Mouse (Mus musculus) heart, embryonic 10.5 days (tissue): Measurements from ENCODE around the gene Cd52. TPM values are rescaled to one million over a fixed set of nuclear protein-coding genes. Genes with fewer than 3 reads are reported as not detected.
"Not testable (repeated sequence)": the region's sequence is repeated elsewhere in the genome, so short reads cannot be mapped to it uniquely, and the experiment has no call there.

Experiments used
- DNase-seq: peaks from one replicate; pipeline ENCODE4 v3.0.0-alpha.2; 2017; ENCODE audit warnings: low spot score
- H3K27ac ChIP-seq: fragments of 300-500 bp; sonication (generic); 2 replicates; pipeline ENCODE4 v1.5.1; 2016; ENCODE audit warnings: mild to moderate bottlenecking
- H3K27me3 ChIP-seq: fragments of 300-500 bp; sonication (generic); 2 replicates; pipeline ENCODE4 v1.6.1; 2016; ENCODE audit warnings: mild to moderate bottlenecking; ENCODE audit not compliant: poor library complexity, insufficient read depth, severe bottlenecking
- H3K36me3 ChIP-seq: fragments of 300-500 bp; sonication (generic); 2 replicates; pipeline ENCODE4 v1.6.1; 2016; ENCODE audit warnings: mild to moderate bottlenecking, moderate library complexity
- H3K4me1 ChIP-seq: fragments of 300-500 bp; sonication (generic); 2 replicates; pipeline ENCODE4 v1.6.1; 2016; ENCODE audit warnings: mild to moderate bottlenecking
- H3K4me3 ChIP-seq: fragments of 300-500 bp; sonication (generic); 2 replicates; pipeline ENCODE4 v1.5.1; 2016; ENCODE audit warnings: mild to moderate bottlenecking, moderate library complexity
- H3K9me3 ChIP-seq: fragments of 300-500 bp; sonication (generic); 2 replicates; pipeline ENCODE4 v1.6.1; 2016; ENCODE audit warnings: mild to moderate bottlenecking, moderate library complexity
- WGBS: fragments of 180-500 bp; shearing (Covaris S2); methylation state at CpG from one replicate; pipeline ENCODE4 v1.1.7; 2016; 5-methylcytosine and 5-hydroxymethylcytosine counted together
- polyA plus RNA-seq: library from polyadenylated mRNA; unstranded; fragments of >200 nt; fragmentation: Nextera tagmentation; extraction: Ambion mirVana; gene quantifications from 2 replicates; pipeline ENCODE4 v1.2.1, GENCODE M21; 2016

Cd52 gene
- polyA plus RNA-seq: 1.7 and 4.2 TPM in 2 replicates

- WGBS: 62% methylated on average over 3 of the region's 3 CpGs
- peaks cover 10% of the 10 kb centered on the region for H3K4me1 ChIP-seq
- DNase-seq: no peak
- H3K36me3 ChIP-seq: no peaks in the 10 kb centered on the region
- H3K27me3 ChIP-seq: no peaks in the 10 kb centered on the region
- no peak within 1 kb of the TSS for H3K4me3 ChIP-seq
- H3K9me3 ChIP-seq: no peaks in the 10 kb centered on the region
- no peak within 1 kb of the TSS for H3K27ac ChIP-seq
Measured at GRCm38 (mm10) chr4:134094923-134095547, at the start of gene Cd52. Gene Cd52 (minus strand): TSS chr4:134095082.

GRCm38 (mm10) chr4:134144297-134144696 lies 49.4 kb upstream of the Cd52 start:
- DNase-seq: not testable (repeated sequence)
- WGBS: 89% methylated on average over 5 of the region's 5 CpGs
- peaks cover 62% of the 10 kb centered on the region for H3K36me3 ChIP-seq

GRCm38 (mm10) chr4:134138857-134139256 lies 44.0 kb upstream of the Cd52 start:
- H3K36me3 ChIP-seq: peaks cover 38% of the 10 kb centered on the region; the same call in 1 of the 2 replicates
- DNase-seq: no peak
- H3K9me3 ChIP-seq: no peaks in the 10 kb centered on the region
- 74% methylated on average over 2 of the region's 2 CpGs for WGBS
- no peak overlapping the region for H3K4me3 ChIP-seq
- H3K27me3 ChIP-seq: no peaks in the 10 kb centered on the region
- peaks cover 15% of the 10 kb centered on the region for H3K4me1 ChIP-seq
- H3K27ac ChIP-seq: no peak overlapping the region

More at GRCm38 (mm10) chr4:134144297-134144696, 49.4 kb upstream of the Cd52 start:
- not testable (repeated sequence) for H3K27me3 ChIP-seq, H3K4me1 ChIP-seq, H3K27ac ChIP-seq, H3K9me3 ChIP-seq, H3K4me3 ChIP-seq

GRCm38 (mm10) chr4:134136280-134136926 lies 41.5 kb upstream of the Cd52 start:
- H3K9me3 ChIP-seq: no peaks in the 10 kb centered on the region
- 33% methylated on average over 3 of the region's 3 CpGs for WGBS
- no peak overlapping the region for H3K27ac ChIP-seq
- peaks cover 24% of the 10 kb centered on the region for H3K4me1 ChIP-seq
- no peak for DNase-seq
- no peaks in the 10 kb centered on the region for H3K27me3 ChIP-seq
- H3K36me3 ChIP-seq: peaks cover 32% of the 10 kb centered on the region
- no peak overlapping the region for H3K4me3 ChIP-seq

GRCm38 (mm10) chr4:134132519-134133095 lies 37.7 kb upstream of the Cd52 start:
- Histone ChIP-seq H3K4me1 (peaks cover 50% of the 10 kb centered on the region), H3K9me3 (no peaks in the 10 kb centered on the region)
- 47% methylated on average over 8 of the region's 8 CpGs for WGBS

GRCm38 (mm10) chr4:134132117-134132516 lies 37.2 kb upstream of the Cd52 start:
- no peaks in the 10 kb centered on the region for H3K9me3 ChIP-seq
- no peak overlapping the region for H3K27ac ChIP-seq
- DNase-seq: no peak
- H3K27me3 ChIP-seq: no peaks in the 10 kb centered on the region
- H3K36me3 ChIP-seq: peaks cover 18% of the 10 kb centered on the region
- H3K4me3 ChIP-seq: no peak overlapping the region
- peaks cover 51% of the 10 kb centered on the region for H3K4me1 ChIP-seq
- 61% methylated on average over 3 of the region's 3 CpGs for WGBS

More at GRCm38 (mm10) chr4:134132519-134133095, 37.7 kb upstream of the Cd52 start:
- no peak overlapping the region for H3K4me3 ChIP-seq
- H3K36me3 ChIP-seq: peaks cover 23% of the 10 kb centered on the region
- no peaks in the 10 kb centered on the region for H3K27me3 ChIP-seq
- H3K27ac ChIP-seq: no peak overlapping the region
- no peak for DNase-seq

- Histone ChIP-seq H3K4me3 (peak overlapping the region; percentile 75), H3K27me3 (no peaks in the 10 kb centered on the region), H3K27ac (peak overlapping the region; percentile 89; the same call in 1 of the 2 replicates), H3K4me1 (peaks cover 54% of the 10 kb centered on the region), H3K36me3 (peaks cover 29% of the 10 kb centered on the region), H3K9me3 (no peaks in the 10 kb centered on the region)
- WGBS: 30% methylated on average over 6 of the region's 6 CpGs
- DNase-seq: no peak
Measured at GRCm38 (mm10) chr4:134129482-134129881, 34.6 kb upstream of the Cd52 start.

- DNase-seq: no peak
- WGBS: 1% methylated on average over 14 of the region's 14 CpGs
- peaks cover 29% of the 10 kb centered on the region for H3K36me3 ChIP-seq
- H3K27me3 ChIP-seq: no peaks in the 10 kb centered on the region
- peaks cover 60% of the 10 kb centered on the region for H3K4me1 ChIP-seq
- H3K4me3 ChIP-seq: peak overlapping the region; percentile 75
- peak overlapping the region; percentile 89 for H3K27ac ChIP-seq
- H3K9me3 ChIP-seq: no peaks in the 10 kb centered on the region
Measured at GRCm38 (mm10) chr4:134128983-134129362, 34.1 kb upstream of the Cd52 start.

GRCm38 (mm10) chr4:134128221-134128982 lies 33.5 kb upstream of the Cd52 start, which contains the start of gene Sh3bgrl3:
Gene Sh3bgrl3 (minus strand): TSS chr4:134128789.
- under 1% methylated on average over 50 of the region's 50 CpGs for WGBS
- Histone ChIP-seq H3K27me3 (no peaks in the 10 kb centered on the region), H3K9me3 (no peaks in the 10 kb centered on the region), H3K4me1 (peaks cover 64% of the 10 kb centered on the region), H3K4me3 (peak within 1 kb of the TSS; percentile 75), H3K36me3 (peaks cover 29% of the 10 kb centered on the region), H3K27ac (peak within 1 kb of the TSS; percentile 89)
- DNase-seq: peak; percentile 95

- Histone ChIP-seq H3K4me1 (peaks cover 59% of the 10 kb centered on the region), H3K27me3 (no peaks in the 10 kb centered on the region), H3K9me3 (no peaks in the 10 kb centered on the region), H3K36me3 (peaks cover 29% of the 10 kb centered on the region), H3K4me3 (peak overlapping the region; percentile 75), H3K27ac (peak overlapping the region; percentile 89)
- 59% methylated on average over 8 of the region's 8 CpGs for WGBS
- no peak for DNase-seq
Measured at GRCm38 (mm10) chr4:134127793-134128192, 32.9 kb upstream of the Cd52 start.

- 89% methylated on average over 7 of the region's 7 CpGs for WGBS
- H3K36me3 ChIP-seq: peaks cover 27% of the 10 kb centered on the region
- H3K27me3 ChIP-seq: no peaks in the 10 kb centered on the region
- H3K4me3 ChIP-seq: peak overlapping the region; percentile 75
- peak overlapping the region; percentile 16; the same call in 1 of the 2 replicates for H3K27ac ChIP-seq
- H3K9me3 ChIP-seq: no peaks in the 10 kb centered on the region
- DNase-seq: no peak
- H3K4me1 ChIP-seq: peaks cover 55% of the 10 kb centered on the region
Measured at GRCm38 (mm10) chr4:134127121-134127455, 32.2 kb upstream of the Cd52 start.

GRCm38 (mm10) chr4:134126300-134127120 lies 31.6 kb upstream of the Cd52 start:
- Histone ChIP-seq H3K4me1 (peaks cover 57% of the 10 kb centered on the region), H3K9me3 (no peaks in the 10 kb centered on the region), H3K36me3 (peaks cover 23% of the 10 kb centered on the region), H3K27me3 (no peaks in the 10 kb centered on the region), H3K4me3 (no peak overlapping the region), H3K27ac (peak overlapping the region; percentile 16; the same call in 1 of the 2 replicates)
- DNase-seq: no peak
- 86% methylated on average over 21 of the region's 21 CpGs for WGBS
